Mouse (Mus musculus): ENCODE measurements around the gene Slc29a1. TPM values are rescaled to one million over a fixed set of nuclear protein-coding genes. Genes with fewer than 3 reads are reported as not detected.

Slc29a1 gene
- polyA plus RNA-seq (2016; fragmentation: Nextera tagmentation; extraction: Ambion mirVana): 53.4 and 58.1 TPM in 2 replicates

DNA sequence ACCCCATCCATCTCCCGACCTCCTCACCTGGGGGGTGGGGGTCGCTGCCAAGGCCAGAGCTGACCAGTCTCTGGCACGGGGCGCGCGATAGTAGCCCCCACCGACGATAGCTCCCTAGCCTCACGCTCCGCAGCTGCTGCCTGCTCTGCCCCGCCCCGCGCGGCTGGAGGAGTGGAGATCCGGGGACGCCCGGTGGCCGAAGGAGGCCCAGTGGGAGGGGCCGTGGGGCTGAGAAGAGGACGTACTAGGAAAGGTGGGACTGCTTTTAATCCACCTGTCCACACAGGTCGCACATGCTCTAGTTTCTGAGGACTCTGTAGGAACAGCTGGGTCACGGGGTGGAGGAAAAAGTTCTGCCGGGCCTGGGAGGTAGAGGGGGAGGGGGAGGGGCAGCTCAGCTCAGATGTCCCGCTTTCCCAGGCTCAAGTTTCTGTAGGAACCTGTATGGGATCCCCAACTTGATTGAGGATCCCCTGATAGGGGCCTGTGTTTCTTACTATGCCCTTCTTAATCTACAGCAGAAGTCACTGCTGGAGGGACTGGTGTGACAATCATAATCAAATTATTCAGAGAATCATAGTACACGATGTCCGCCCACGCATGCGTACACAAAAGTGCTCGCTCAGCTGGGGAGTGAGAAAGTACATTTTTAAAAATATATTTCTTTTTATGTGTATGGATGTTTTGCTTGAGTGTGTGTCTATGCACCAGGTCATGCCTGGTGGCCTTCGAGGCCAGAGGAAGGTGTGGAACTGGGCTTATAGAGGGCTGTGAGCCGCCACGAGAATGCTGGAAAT lies at the start of gene Slc29a1:
TSS of gene Slc29a1 (minus strand) at position 161 of the 797 bp plus-strand sequence.
- Histone ChIP-seq H3K27me3 (replicated peaks; ENCODE audit: low read depth, poor library complexity, severe bottlenecking) (peaks cover 92% of the 10 kb centered on the region), H3K27ac (replicated peaks) (peak within 1 kb of the TSS; percentile 76), H3K4me1 (peaks cover 76% of the 10 kb centered on the region), H3K9me3 (no peaks in the 10 kb centered on the region), H3K4me3 (peak within 1 kb of the TSS; percentile 58), H3K36me3 (replicated peaks) (no peaks in the 10 kb centered on the region)
- peak; percentile 68 for DNase-seq (ENCODE audit: low spot score)
- WGBS: 12% methylated on average over 32 of the region's 32 CpGs

DNA sequence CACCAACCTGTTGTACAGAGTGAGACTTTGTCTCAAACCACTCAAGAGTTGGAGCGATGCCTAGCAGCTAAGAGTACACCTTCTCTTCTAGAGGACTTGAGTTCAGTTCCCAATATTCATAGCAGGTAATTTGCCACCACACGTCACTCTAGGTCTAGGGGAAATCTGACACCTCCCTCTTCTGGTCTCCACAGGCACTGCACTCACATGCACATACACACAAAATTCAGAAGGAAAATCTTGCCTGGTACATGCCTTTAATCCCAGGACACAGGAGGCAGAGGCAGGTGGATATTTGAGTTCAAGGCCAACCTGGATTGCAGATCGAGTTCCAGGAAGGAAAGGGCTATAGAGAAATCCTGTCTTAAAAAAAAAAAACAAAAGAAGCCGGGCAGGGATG lies 44.8 kb upstream of the Slc29a1 start:
- Histone ChIP-seq H3K4me1 (peaks cover 4% of the 10 kb centered on the region; the same call in 1 of the 2 replicates), H3K27ac (replicated peaks) (no peak overlapping the region), H3K9me3 (no peaks in the 10 kb centered on the region), H3K36me3 (replicated peaks) (no peaks in the 10 kb centered on the region), H3K4me3 (no peak overlapping the region), H3K27me3 (replicated peaks; ENCODE audit: low read depth, poor library complexity, severe bottlenecking) (no peaks in the 10 kb centered on the region)
- WGBS: 89% methylated on average over 4 of the region's 4 CpGs
- DNase-seq (ENCODE audit: low spot score): no peak

DNA sequence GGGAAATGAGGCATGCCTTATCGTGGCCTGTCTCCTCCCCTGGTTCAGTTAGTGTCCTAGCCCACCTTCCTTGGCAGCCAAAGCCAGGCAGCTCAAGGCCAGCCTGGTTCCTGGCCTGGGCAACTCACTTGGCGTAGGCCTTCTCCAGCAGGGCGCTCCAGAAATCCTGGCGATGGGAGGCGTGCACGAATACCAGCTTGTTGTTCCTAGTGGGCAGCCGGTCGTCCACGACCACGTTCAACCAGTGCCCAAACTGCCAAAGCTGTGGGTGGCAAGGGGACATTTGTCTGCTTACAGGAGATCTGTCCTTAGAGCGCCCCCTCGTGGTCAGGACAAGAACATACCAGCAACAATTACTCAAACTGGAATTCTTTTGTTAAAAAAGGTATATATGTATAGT lies 43.3 kb upstream of the Slc29a1 start:
- 22% methylated on average over 12 of the region's 12 CpGs for WGBS
- Histone ChIP-seq H3K36me3 (replicated peaks) (no peaks in the 10 kb centered on the region), H3K4me3 (no peak overlapping the region), H3K27me3 (replicated peaks; ENCODE audit: low read depth, poor library complexity, severe bottlenecking) (no peaks in the 10 kb centered on the region), H3K27ac (replicated peaks) (no peak overlapping the region), H3K4me1 (peaks cover 4% of the 10 kb centered on the region; the same call in 1 of the 2 replicates), H3K9me3 (no peaks in the 10 kb centered on the region)
- peak; percentile 81 for DNase-seq (ENCODE audit: low spot score)

DNA sequence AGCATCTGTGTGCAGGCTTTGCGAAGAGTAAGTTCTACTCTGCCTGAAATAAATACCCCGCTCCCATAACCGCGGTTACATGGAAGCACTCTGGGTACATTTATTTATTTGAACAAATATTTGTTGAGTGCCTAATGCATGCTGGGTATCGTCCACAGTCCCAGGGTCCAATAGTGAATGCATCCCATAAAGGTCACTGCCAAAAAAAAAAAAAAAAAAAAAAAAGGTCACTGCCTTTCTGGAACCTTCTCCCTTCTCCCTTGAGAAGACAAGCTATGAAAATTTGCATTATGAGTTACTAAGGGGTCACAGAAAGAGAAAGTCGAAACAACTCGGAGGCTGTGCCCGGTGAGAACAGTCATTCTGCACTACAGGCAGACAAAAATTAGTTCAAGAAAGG lies 42.6 kb upstream of the Slc29a1 start:
- Histone ChIP-seq H3K9me3 (no peaks in the 10 kb centered on the region), H3K27ac (replicated peaks) (no peak overlapping the region), H3K36me3 (replicated peaks) (no peaks in the 10 kb centered on the region), H3K4me1 (peaks cover 4% of the 10 kb centered on the region; the same call in 1 of the 2 replicates), H3K27me3 (replicated peaks; ENCODE audit: low read depth, poor library complexity, severe bottlenecking) (no peaks in the 10 kb centered on the region), H3K4me3 (no peak overlapping the region)
- DNase-seq (ENCODE audit: low spot score): no peak
- 89% methylated on average over 8 of the region's 8 CpGs for WGBS

DNA sequence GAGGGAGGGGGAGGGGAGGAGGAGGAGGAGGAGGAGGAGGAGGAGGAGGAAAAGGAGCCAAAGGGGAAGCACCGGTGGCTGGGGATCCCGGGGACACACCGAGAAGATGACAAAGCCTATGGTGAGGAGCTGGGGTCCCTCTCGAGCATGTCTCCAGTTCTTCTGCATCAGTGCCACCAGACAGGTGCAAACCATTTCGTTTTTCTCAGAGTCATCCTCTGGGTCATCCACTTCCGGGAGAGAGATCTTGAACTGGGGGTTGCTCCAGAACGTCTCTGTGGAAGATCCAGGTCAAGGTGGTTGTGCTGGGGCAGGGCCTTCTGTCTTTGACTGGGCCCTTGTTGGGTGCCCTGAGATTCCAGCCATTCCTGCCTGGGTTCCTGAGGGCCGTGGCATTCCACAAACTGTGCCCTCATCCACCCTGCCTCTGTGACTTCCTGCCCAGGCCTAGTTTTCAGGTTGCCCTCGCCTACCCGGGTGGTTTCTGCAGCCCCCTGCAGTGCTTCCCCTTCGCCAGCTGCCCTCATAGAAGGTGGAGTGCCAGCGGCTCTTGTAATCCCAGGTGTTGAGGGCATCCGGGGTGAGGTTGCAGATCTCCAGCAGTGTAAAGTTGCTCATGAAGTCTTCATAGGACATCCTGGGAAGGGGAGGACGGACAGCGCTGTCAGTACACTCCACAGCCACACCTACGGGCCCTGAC lies 39.3 kb upstream of the Slc29a1 start:
- Histone ChIP-seq H3K36me3 (replicated peaks) (no peaks in the 10 kb centered on the region), H3K9me3 (no peaks in the 10 kb centered on the region), H3K27ac (replicated peaks) (no peak overlapping the region), H3K27me3 (replicated peaks; ENCODE audit: low read depth, poor library complexity, severe bottlenecking) (no peaks in the 10 kb centered on the region), H3K4me3 (no peak overlapping the region), H3K4me1 (peaks cover 4% of the 10 kb centered on the region; the same call in 1 of the 2 replicates)
- WGBS: 80% methylated on average over 16 of the region's 16 CpGs
- no peak for DNase-seq (ENCODE audit: low spot score)

DNA sequence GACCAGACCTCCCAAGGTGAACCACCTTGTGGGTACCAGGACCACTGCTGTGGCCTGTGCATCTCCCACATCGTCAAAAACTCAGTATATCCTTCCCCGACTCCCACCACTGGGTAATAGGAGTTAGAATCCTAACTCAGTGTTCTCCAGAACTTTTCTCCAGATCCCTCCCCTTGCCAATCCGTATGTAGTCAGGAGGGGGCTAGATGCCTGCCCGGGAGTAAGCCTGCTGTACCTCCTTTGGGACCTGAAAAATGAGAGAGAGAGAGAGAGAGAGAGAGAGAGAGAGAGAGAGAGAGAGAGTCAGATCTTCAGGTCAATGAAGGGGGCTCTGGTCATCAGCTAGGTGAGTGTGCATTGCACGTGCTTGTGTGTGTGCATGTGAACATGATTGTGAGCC lies 34.6 kb upstream of the Slc29a1 start:
- H3K27me3 ChIP-seq (replicated peaks; ENCODE audit: low read depth, poor library complexity, severe bottlenecking): no peaks in the 10 kb centered on the region; the same call in 1 of the 2 replicates
- H3K4me1 ChIP-seq: peaks cover 24% of the 10 kb centered on the region
- no peak overlapping the region for H3K27ac ChIP-seq (replicated peaks)
- no peaks in the 10 kb centered on the region for H3K9me3 ChIP-seq
- 83% methylated on average over 5 of the region's 5 CpGs for WGBS
- no peaks in the 10 kb centered on the region for H3K36me3 ChIP-seq (replicated peaks)
- no peak overlapping the region for H3K4me3 ChIP-seq
- no peak for DNase-seq (ENCODE audit: low spot score)

DNA sequence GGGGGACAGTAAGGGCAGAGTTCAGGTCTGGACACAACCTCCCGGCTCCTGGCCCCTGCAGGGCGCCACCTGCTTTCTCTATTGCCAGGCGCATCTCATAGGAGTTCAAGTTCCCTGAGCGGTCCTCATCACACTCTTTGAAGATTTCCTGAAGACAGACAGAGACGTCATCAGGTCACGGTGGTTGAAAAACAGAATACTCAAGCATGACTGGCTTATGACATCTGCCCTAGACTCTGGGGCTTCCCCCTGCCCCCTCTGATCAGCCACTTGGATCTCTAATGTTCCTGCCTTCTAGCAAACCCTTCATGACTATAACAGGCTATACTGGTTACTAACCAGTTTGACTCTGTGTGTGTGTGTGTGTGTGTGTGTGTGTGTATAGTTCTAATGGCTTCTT lies 32.5 kb upstream of the Slc29a1 start:
- Histone ChIP-seq H3K4me1 (peaks cover 40% of the 10 kb centered on the region), H3K36me3 (replicated peaks) (no peaks in the 10 kb centered on the region), H3K27ac (replicated peaks) (no peak overlapping the region), H3K4me3 (no peak overlapping the region), H3K9me3 (no peaks in the 10 kb centered on the region), H3K27me3 (replicated peaks; ENCODE audit: low read depth, poor library complexity, severe bottlenecking) (no peaks in the 10 kb centered on the region; the same call in none of the 2 replicates)
- DNase-seq (ENCODE audit: low spot score): no peak
- 80% methylated on average over 6 of the region's 6 CpGs for WGBS

DNA sequence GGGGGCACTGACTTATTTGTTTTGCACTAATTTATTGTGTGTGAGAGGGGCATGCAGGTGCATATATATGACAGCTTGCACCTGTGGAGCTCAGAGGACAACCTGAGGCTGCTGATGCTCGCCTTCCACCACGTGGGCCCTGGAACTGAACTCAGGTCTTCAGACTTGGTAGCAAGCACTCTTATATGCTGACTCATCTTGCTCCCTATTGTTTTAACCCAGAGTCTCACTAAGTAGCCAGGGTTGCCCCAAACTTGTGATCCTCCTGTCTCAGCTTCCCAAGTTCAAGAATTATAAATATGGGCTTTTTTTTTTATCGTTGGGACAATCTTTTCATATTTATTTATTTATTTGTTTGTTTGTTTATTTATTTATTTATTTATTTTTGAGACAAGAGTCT lies 31.6 kb upstream of the Slc29a1 start:
- H3K4me3 ChIP-seq: peak overlapping the region; percentile 62
- 57% methylated on average over 3 of the region's 3 CpGs for WGBS
- no peaks in the 10 kb centered on the region for H3K36me3 ChIP-seq (replicated peaks)
- no peak for DNase-seq (ENCODE audit: low spot score)
- H3K4me1 ChIP-seq: peaks cover 45% of the 10 kb centered on the region
- H3K9me3 ChIP-seq: no peaks in the 10 kb centered on the region
- no peaks in the 10 kb centered on the region; the same call in none of the 2 replicates for H3K27me3 ChIP-seq (replicated peaks; ENCODE audit: low read depth, poor library complexity, severe bottlenecking)
- H3K27ac ChIP-seq (replicated peaks): 0 out of 2 replicates have a peak overlapping the region, but pooled peaks have one; percentile 79

DNA sequence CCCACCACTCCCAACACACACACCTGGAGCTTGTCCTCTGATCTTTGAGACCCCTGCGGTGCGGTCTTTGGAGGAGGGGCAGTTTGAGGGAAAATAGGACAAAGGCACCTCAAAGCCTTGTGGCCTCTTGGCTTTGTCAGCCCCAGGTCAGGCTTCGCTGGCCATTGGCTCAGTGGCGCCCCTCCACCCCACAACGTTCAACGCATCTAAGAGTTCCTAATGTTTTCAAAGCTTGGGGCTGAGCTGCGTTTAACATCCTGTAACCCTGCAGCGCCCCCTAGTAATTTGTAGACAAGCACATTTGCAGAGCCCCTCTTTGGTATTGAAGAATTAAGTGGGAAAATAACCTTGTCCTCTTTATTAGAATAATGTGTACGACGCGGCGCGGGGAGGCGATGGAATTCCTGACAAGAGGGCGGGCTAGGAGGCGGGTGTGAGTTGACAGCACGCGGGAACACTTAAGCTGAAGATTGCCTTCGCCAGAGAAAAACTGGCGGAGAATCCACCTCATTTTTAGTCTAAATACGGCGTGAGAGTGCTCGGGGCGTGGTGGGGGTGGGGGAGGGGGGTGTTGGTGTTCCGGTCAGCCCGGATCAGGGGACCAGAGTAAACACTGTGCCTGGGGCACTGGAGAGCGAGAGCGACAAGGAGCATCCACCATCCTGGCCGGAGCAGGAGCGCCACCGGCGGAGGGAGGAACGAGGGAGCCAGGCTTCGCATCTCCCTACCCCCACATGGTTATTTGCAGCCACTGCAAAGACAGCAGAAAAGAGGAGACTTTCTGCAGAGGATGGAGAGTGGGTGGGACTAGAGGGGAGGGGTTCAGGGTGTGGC lies 30.7 kb upstream of the Slc29a1 start:
- WGBS: 1% methylated on average over 34 of the region's 34 CpGs
- no peaks in the 10 kb centered on the region; the same call in none of the 2 replicates for H3K27me3 ChIP-seq (replicated peaks; ENCODE audit: low read depth, poor library complexity, severe bottlenecking)
- H3K4me1 ChIP-seq: peaks cover 45% of the 10 kb centered on the region
- H3K27ac ChIP-seq (replicated peaks): peak overlapping the region; percentile 79
- H3K36me3 ChIP-seq (replicated peaks): no peaks in the 10 kb centered on the region
- H3K9me3 ChIP-seq: no peaks in the 10 kb centered on the region
- peak; percentile 79 for DNase-seq (ENCODE audit: low spot score)
- peak overlapping the region; percentile 62 for H3K4me3 ChIP-seq

DNA sequence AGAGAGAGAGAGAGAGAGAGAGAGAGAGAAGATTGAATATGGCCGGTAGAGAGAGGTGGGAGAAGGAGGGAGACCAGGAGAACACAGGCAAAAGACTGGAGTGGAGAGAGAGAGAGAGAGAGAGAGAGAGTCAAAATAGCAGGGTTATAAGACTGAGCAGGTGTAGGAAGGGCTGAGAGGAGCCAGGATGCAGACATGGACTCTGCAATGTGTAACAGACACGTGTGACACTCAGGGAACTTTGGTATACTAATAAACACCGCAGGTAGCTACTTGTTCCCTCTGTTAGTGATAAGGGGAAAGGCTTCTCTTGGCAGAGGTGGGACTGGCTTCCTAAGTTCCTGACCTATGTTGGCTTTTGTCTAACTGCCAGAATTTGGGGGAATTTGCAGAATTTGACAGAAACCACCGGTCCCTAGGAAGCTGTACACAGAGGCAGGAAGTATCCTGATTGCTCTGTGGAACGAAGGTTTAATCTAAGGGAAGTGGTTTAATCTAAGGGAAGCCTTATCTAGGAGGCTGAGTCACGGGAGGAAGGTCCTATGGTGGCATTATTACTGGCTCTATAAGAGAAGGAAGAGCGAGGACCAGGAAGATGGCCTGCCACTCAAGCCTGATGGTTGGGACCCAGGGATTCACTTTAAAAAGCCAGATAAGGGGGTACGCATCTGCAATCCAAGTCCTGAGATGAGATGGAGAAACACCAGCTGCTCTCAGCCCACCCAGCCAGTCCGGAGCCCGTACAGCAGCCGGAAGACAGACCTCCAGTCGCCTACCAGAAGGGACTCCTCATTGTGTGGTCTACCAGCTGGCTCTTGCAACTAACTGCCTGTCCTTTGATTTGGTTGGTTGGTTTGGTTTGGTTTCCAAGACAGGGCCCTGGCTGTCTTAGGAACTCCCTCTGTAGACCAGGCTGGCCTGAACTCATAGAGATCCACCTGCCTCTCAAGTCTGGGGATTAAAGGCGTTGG lies 29.8 kb upstream of the Slc29a1 start:
- no peak for DNase-seq (ENCODE audit: low spot score)
- Histone ChIP-seq H3K4me1 (peaks cover 45% of the 10 kb centered on the region), H3K4me3 (peak overlapping the region; percentile 62), H3K27ac (replicated peaks) (peak overlapping the region; percentile 79), H3K36me3 (replicated peaks) (no peaks in the 10 kb centered on the region), H3K9me3 (no peaks in the 10 kb centered on the region), H3K27me3 (replicated peaks; ENCODE audit: low read depth, poor library complexity, severe bottlenecking) (no peaks in the 10 kb centered on the region; the same call in none of the 2 replicates)
- 71% methylated on average over 13 of the region's 13 CpGs for WGBS

DNA sequence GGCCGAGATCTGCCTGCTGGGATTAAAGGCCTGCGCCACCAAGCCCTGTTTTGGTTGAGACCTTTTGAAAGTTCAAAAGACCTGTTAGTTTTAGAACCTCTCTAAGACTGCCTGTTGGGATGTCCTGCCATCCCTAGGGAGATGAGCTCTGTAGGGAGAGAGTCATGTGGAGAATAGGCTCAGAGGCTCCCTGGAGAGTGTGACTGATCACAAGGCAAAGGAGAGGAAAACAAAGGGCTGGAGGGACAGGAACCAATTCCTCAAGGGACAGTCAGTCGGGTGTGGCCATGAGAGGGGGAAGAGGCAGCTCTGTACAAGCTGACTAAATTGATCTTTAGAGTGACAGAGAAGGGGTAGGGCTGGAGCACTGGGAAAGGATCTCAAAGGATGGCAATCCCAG lies 28.8 kb upstream of the Slc29a1 start:
- 29% methylated on average over 3 of the region's 3 CpGs for WGBS
- H3K27me3 ChIP-seq (replicated peaks; ENCODE audit: low read depth, poor library complexity, severe bottlenecking): no peaks in the 10 kb centered on the region; the same call in none of the 2 replicates
- H3K4me1 ChIP-seq: peaks cover 45% of the 10 kb centered on the region
- peak overlapping the region; percentile 51 for H3K27ac ChIP-seq (replicated peaks)
- no peaks in the 10 kb centered on the region for H3K36me3 ChIP-seq (replicated peaks)
- H3K9me3 ChIP-seq: no peaks in the 10 kb centered on the region
- no peak for DNase-seq (ENCODE audit: low spot score)
- H3K4me3 ChIP-seq: no peak overlapping the region
